Mouse (Mus musculus) MEL (cell line): Measurements from ENCODE around the gene Casp2. TPM values are rescaled to one million over a fixed set of nuclear protein-coding genes. Genes with fewer than 3 reads are reported as not detected.

Experiments used
- DNase-seq: peaks from one replicate; pipeline ENCODE4 v3.0.0; 2011; ENCODE audit warnings: low read depth, low spot score
- H3K27ac ChIP-seq: 2 replicates; pipeline ENCODE4 v1.5.1; 2012; ENCODE audit warnings: low read depth, mild to moderate bottlenecking, control low read depth, low read length, moderate library complexity; ENCODE audit not compliant: control insufficient read depth
- H3K27me3 ChIP-seq, 2 experiments: fragments of 150-350 bp in 1 of 2; sonication (generic) in 1 of 2; 2 replicates each; pipeline ENCODE4 v1.6.1; 2012; ENCODE audit warnings: low read length in 2 of 2, mild to moderate bottlenecking in 2 of 2, improper control_type of control experiment in 1 of 2, moderate library complexity in 1 of 2; ENCODE audit not compliant: insufficient read depth in 2 of 2, control insufficient read depth in 1 of 2
- H3K36me3 ChIP-seq, 2 experiments: 2 replicates each; pipeline ENCODE4 v1.6.1; 2012 to 2014; ENCODE audit warnings: low read length in 2 of 2, improper control_type of control experiment in 1 of 2, inconsistent platforms in 1 of 2, mild to moderate bottlenecking in 1 of 2; ENCODE audit not compliant: insufficient read depth in 2 of 2, control insufficient read depth in 1 of 2
- H3K4me1 ChIP-seq, 2 experiments: fragments of 150-350 bp in 1 of 2; sonication (generic) in 1 of 2; 2 replicates each; pipeline ENCODE4 v1.6.1; 2012; ENCODE audit warnings: low read length in 2 of 2, improper control_type of control experiment in 1 of 2, mild to moderate bottlenecking in 1 of 2; ENCODE audit not compliant: insufficient read depth in 2 of 2, control insufficient read depth in 1 of 2
- H3K4me3 ChIP-seq, 2 experiments: fragments of 150-350 bp in 1 of 2; sonication (generic) in 1 of 2; 2 replicates each; pipeline ENCODE4 v1.5.1; 2012; ENCODE audit warnings: low read depth in 2 of 2, low read length in 2 of 2, mild to moderate bottlenecking in 2 of 2, moderate library complexity in 2 of 2, control low read depth in 1 of 2, improper control_type of control experiment in 1 of 2; ENCODE audit not compliant: control insufficient read depth in 1 of 2, insufficient read depth in 1 of 2
- H3K79me2 ChIP-seq: 2 replicates; pipeline ENCODE4 v1.6.1; 2012; ENCODE audit warnings: mild to moderate bottlenecking, low read length, moderate library complexity; ENCODE audit not compliant: control insufficient read depth, poor library complexity, insufficient read depth
- H3K9ac ChIP-seq: 2 replicates; pipeline ENCODE4 v1.6.1; 2012; ENCODE audit warnings: low read depth, mild to moderate bottlenecking, control low read depth, low read length, moderate library complexity; ENCODE audit not compliant: control insufficient read depth, poor library complexity, severe bottlenecking
- H3K9me3 ChIP-seq: fragments of 150-350 bp; sonication (generic); replicated peaks from 2 replicates; pipeline ENCODE4 v1.6.1; 2012; ENCODE audit warnings: mild to moderate bottlenecking, low read length, improper control_type of control experiment, moderate library complexity; ENCODE audit not compliant: insufficient read depth
- CHD2 ChIP-seq: IDR thresholded peaks from 2 replicates; pipeline ENCODE4 v1.6.1; 2011; ENCODE audit warnings: low read length, improper control_type of control experiment
- GATA1 ChIP-seq: IDR thresholded peaks from 2 replicates; pipeline ENCODE4 v1.6.1; 2011; ENCODE audit warnings: low read depth, low read length, improper control_type of control experiment
- KAT2A ChIP-seq: conservative IDR thresholded peaks from 2 replicates; pipeline ENCODE4 v1.6.1; 2012; ENCODE audit warnings: low read depth, low read length, improper control_type of control experiment, inconsistent platforms
- MAZ ChIP-seq: IDR thresholded peaks from 2 replicates; pipeline ENCODE4 v1.6.1; 2012; ENCODE audit warnings: low read depth, mild to moderate bottlenecking, inconsistent platforms, low read length, improper control_type of control experiment
- MEF2A ChIP-seq: IDR thresholded peaks from 2 replicates; pipeline ENCODE4 v1.6.1; 2014; ENCODE audit warnings: low read depth, mild to moderate bottlenecking, inconsistent platforms, low read length, improper control_type of control experiment; ENCODE audit not compliant: poor library complexity, insufficient replicate concordance, severe bottlenecking; ENCODE audit errors: extremely low read depth
- MXI1 ChIP-seq: IDR thresholded peaks from 2 replicates; pipeline ENCODE4 v1.6.1; 2011; ENCODE audit warnings: mild to moderate bottlenecking, low read depth, low read length, improper control_type of control experiment
- POLR2AphosphoS5 ChIP-seq: IDR thresholded peaks from 2 replicates; pipeline ENCODE4 v1.6.1; 2012; ENCODE audit warnings: low read depth, borderline replicate concordance, mild to moderate bottlenecking, inconsistent platforms, low read length, moderate library complexity, mixed read lengths
- RAD21 ChIP-seq: IDR thresholded peaks from 2 replicates; pipeline ENCODE4 v1.6.1; 2011; ENCODE audit warnings: mild to moderate bottlenecking, low read depth, low read length, improper control_type of control experiment
- SIN3A ChIP-seq: IDR thresholded peaks from 2 replicates; pipeline ENCODE4 v1.6.1; 2012; ENCODE audit warnings: low read length, improper control_type of control experiment, inconsistent platforms
- USF2 ChIP-seq, 2 experiments: IDR thresholded peaks; 2 replicates each; pipeline ENCODE4 v1.6.1; 2011 to 2012; ENCODE audit warnings: improper control_type of control experiment in 2 of 2, low read length in 2 of 2, borderline replicate concordance in 1 of 2, inconsistent platforms in 1 of 2, low read depth in 1 of 2, mild to moderate bottlenecking in 1 of 2; ENCODE audit not compliant: insufficient read depth in 1 of 2
- ZC3H11A ChIP-seq: IDR thresholded peaks from 2 replicates; pipeline ENCODE4 v1.6.1; 2012; ENCODE audit warnings: low read depth, mild to moderate bottlenecking, inconsistent platforms, low read length, improper control_type of control experiment
- polyA plus RNA-seq, 2 experiments: library from polyadenylated mRNA; stranded (reverse) in 1 of 2; unstranded in 1 of 2; fragments of >175 nt in 1 of 2; fragments of >200 nt in 1 of 2; gene quantifications; 2 replicates each; pipeline versions ENCODE4 v1.2.1 to v1.2.4; 2012; ENCODE audit warnings: low replicate concordance in 2 of 2, low read depth in 1 of 2; ENCODE audit not compliant: insufficient read length in 2 of 2, insufficient read depth in 1 of 2, missing spikeins in 1 of 2
- total RNA-seq: library from RNA; depleted of rRNA; stranded (reverse); fragments of 300-350 nt; gene quantifications from 2 replicates; pipeline ENCODE4 v1.2.3, GENCODE M21; 2012; rRNA removed

Gene Casp2
- total and polyA plus RNA-seq, 3 experiments = 21.3 to 42.3 TPM; not detected in 1

GRCm38 (mm10) chr6:42330946-42331345 lies 66.2 kb downstream of the Casp2 start:
- H3K27me3 ChIP-seq = no peaks in the 10 kb centered on the region

More at GRCm38 (mm10) chr6:42330946-42331345, 66.2 kb downstream of the Casp2 start:
- no peak overlapping the region for H3K4me3 ChIP-seq
- no peak overlapping the region for H3K9ac ChIP-seq
- TF ChIP-seq ZC3H11A = no peak
- no peak for TF ChIP-seq MXI1
- no peak for TF ChIP-seq POLR2AphosphoS5
- TF ChIP-seq CHD2 = no peak
- no peak for TF ChIP-seq SIN3A
- no peak for TF ChIP-seq KAT2A
- TF ChIP-seq MEF2A = no peak
- TF ChIP-seq RAD21 = no peak
- no peak for TF ChIP-seq GATA1
- no peak for TF ChIP-seq MAZ
- TF ChIP-seq USF2 (IDR thresholded peaks at IDR 0.05; ENCODE audit: borderline replicate concordance in 1 of 2, insufficient read depth in 1 of 2, low read depth in 1 of 2, low read length in 2 of 2) = no peak
- H3K4me1 ChIP-seq = peaks cover 2 to 20% of the 10 kb centered on the region in 2 experiments
- peaks cover 0 to 26% of the 10 kb centered on the region in 2 experiments; a peak in 2 of 4 replicates for H3K36me3 ChIP-seq
- no peaks in the 10 kb centered on the region for H3K9me3 ChIP-seq
- no peaks in the 10 kb centered on the region for H3K79me2 ChIP-seq
- no peak for DNase-seq
- H3K27ac ChIP-seq = no peak overlapping the region

Other genes starting within 250 kb of the Casp2 start
- gene Sva, start 226.6 kb upstream of the Casp2 start, total RNA-seq = not detected in 2 replicates
- gene Sva, start 226.6 kb upstream of the Casp2 start, polyA plus RNA-seq = not detected
- not detected in 2 replicates for gene Tas2r139, start 124.0 kb upstream of the Casp2 start, total RNA-seq
- gene Tas2r139, start 124.0 kb upstream of the Casp2 start, polyA plus RNA-seq = not detected
- gene Tas2r144, start 49.7 kb upstream of the Casp2 start, total RNA-seq = not detected in 2 replicates
- not detected for gene Tas2r144, start 49.7 kb upstream of the Casp2 start, polyA plus RNA-seq
- gene Gstk1, start 19.1 kb upstream of the Casp2 start, total RNA-seq = 1.2 and 1.4 TPM in 2 replicates
- gene Gstk1, start 19.1 kb upstream of the Casp2 start, polyA plus RNA-seq = 1 to 10 TPM in 1 of 2 experiments, not detected in 1; 1.2 TPM
- not detected in 2 replicates for gene Tmem139, start 3.0 kb upstream of the Casp2 start, total RNA-seq
- gene Tmem139, start 3.0 kb upstream of the Casp2 start, polyA plus RNA-seq = under 1 TPM in 1 of 2 experiments, not detected in 1; 0.08 TPM
- 0.04 and 0.10 TPM in 2 replicates for gene Clcn1, start 21.7 kb downstream of the Casp2 start, total RNA-seq
- gene Clcn1, start 21.7 kb downstream of the Casp2 start, polyA plus RNA-seq = under 1 TPM in 1 of 2 experiments, not detected in 1; 0.22 TPM
- gene Fam131b, start 59.7 kb downstream of the Casp2 start, total RNA-seq = not detected in 2 replicates
- under 1 TPM in 1 of 2 experiments, not detected in 1; 0.06 TPM for gene Fam131b, start 59.7 kb downstream of the Casp2 start, polyA plus RNA-seq
- gene Zyx, start 84.6 kb downstream of the Casp2 start, total RNA-seq = 7.0 and 7.5 TPM in 2 replicates
- 10 to 100 TPM in 1 of 2 experiments, not detected in 1; 48.4 TPM for gene Zyx, start 84.6 kb downstream of the Casp2 start, polyA plus RNA-seq
- not detected in 2 replicates for gene Epha1, start 108.3 kb downstream of the Casp2 start, total RNA-seq
- under 1 TPM in 1 of 2 experiments, not detected in 1; 0.04 TPM for gene Epha1, start 108.3 kb downstream of the Casp2 start, polyA plus RNA-seq
- gene Tas2r143, start 135.3 kb downstream of the Casp2 start, total RNA-seq = not detected in 2 replicates
- not detected for gene Tas2r143, start 135.3 kb downstream of the Casp2 start, polyA plus RNA-seq
- not detected in 2 replicates for gene Tas2r135, start 140.4 kb downstream of the Casp2 start, total RNA-seq
- not detected for gene Tas2r135, start 140.4 kb downstream of the Casp2 start, polyA plus RNA-seq
- gene Tas2r126, start 169.6 kb downstream of the Casp2 start, total RNA-seq = not detected in 2 replicates
- gene Tas2r126, start 169.6 kb downstream of the Casp2 start, polyA plus RNA-seq = not detected
- not detected in 2 replicates for gene Olfr458, start 200.2 kb downstream of the Casp2 start, total RNA-seq
- gene Olfr458, start 200.2 kb downstream of the Casp2 start, polyA plus RNA-seq = not detected
- not detected in 2 replicates for gene Olfr457, start 211.3 kb downstream of the Casp2 start, total RNA-seq
- gene Olfr457, start 211.3 kb downstream of the Casp2 start, polyA plus RNA-seq = not detected
- gene Olfr456, start 222.2 kb downstream of the Casp2 start, total RNA-seq = not detected in 2 replicates
- not detected for gene Olfr456, start 222.2 kb downstream of the Casp2 start, polyA plus RNA-seq